Mouse (Mus musculus) MEL (cell line): ENCODE measurements around the gene Ran. TPM values are rescaled to one million over a fixed set of nuclear protein-coding genes. Genes with fewer than 3 reads are reported as not detected.

ENCODE experiments used
- DNase-seq: peaks from one replicate; pipeline ENCODE4 v3.0.0; 2011; ENCODE audit warnings: low read depth, low spot score
- H3K27ac ChIP-seq: 2 replicates; pipeline ENCODE4 v1.5.1; 2012; ENCODE audit warnings: low read depth, mild to moderate bottlenecking, control low read depth, low read length, moderate library complexity; ENCODE audit not compliant: control insufficient read depth
- H3K27me3 ChIP-seq, 2 experiments: fragments of 150-350 bp in 1 of 2; sonication (generic) in 1 of 2; 2 replicates each; pipeline ENCODE4 v1.6.1; 2012; ENCODE audit warnings: low read length in 2 of 2, mild to moderate bottlenecking in 2 of 2, improper control_type of control experiment in 1 of 2, moderate library complexity in 1 of 2; ENCODE audit not compliant: insufficient read depth in 2 of 2, control insufficient read depth in 1 of 2
- H3K36me3 ChIP-seq, 2 experiments: 2 replicates each; pipeline ENCODE4 v1.6.1; 2012 to 2014; ENCODE audit warnings: low read length in 2 of 2, improper control_type of control experiment in 1 of 2, inconsistent platforms in 1 of 2, mild to moderate bottlenecking in 1 of 2; ENCODE audit not compliant: insufficient read depth in 2 of 2, control insufficient read depth in 1 of 2
- H3K4me1 ChIP-seq, 2 experiments: fragments of 150-350 bp in 1 of 2; sonication (generic) in 1 of 2; 2 replicates each; pipeline ENCODE4 v1.6.1; 2012; ENCODE audit warnings: low read length in 2 of 2, improper control_type of control experiment in 1 of 2, mild to moderate bottlenecking in 1 of 2; ENCODE audit not compliant: insufficient read depth in 2 of 2, control insufficient read depth in 1 of 2
- H3K4me3 ChIP-seq, 2 experiments: fragments of 150-350 bp in 1 of 2; sonication (generic) in 1 of 2; 2 replicates each; pipeline ENCODE4 v1.5.1; 2012; ENCODE audit warnings: low read depth in 2 of 2, low read length in 2 of 2, mild to moderate bottlenecking in 2 of 2, moderate library complexity in 2 of 2, control low read depth in 1 of 2, improper control_type of control experiment in 1 of 2; ENCODE audit not compliant: control insufficient read depth in 1 of 2, insufficient read depth in 1 of 2
- H3K79me2 ChIP-seq: 2 replicates; pipeline ENCODE4 v1.6.1; 2012; ENCODE audit warnings: mild to moderate bottlenecking, low read length, moderate library complexity; ENCODE audit not compliant: control insufficient read depth, poor library complexity, insufficient read depth
- H3K9ac ChIP-seq: 2 replicates; pipeline ENCODE4 v1.6.1; 2012; ENCODE audit warnings: low read depth, mild to moderate bottlenecking, control low read depth, low read length, moderate library complexity; ENCODE audit not compliant: control insufficient read depth, poor library complexity, severe bottlenecking
- H3K9me3 ChIP-seq: fragments of 150-350 bp; sonication (generic); replicated peaks from 2 replicates; pipeline ENCODE4 v1.6.1; 2012; ENCODE audit warnings: mild to moderate bottlenecking, low read length, improper control_type of control experiment, moderate library complexity; ENCODE audit not compliant: insufficient read depth
- BHLHE40 ChIP-seq: IDR thresholded peaks from 2 replicates; pipeline ENCODE4 v1.6.1; 2012; ENCODE audit warnings: low read depth, mild to moderate bottlenecking, inconsistent platforms, low read length, improper control_type of control experiment, borderline replicate concordance
- CHD2 ChIP-seq: IDR thresholded peaks from 2 replicates; pipeline ENCODE4 v1.6.1; 2011; ENCODE audit warnings: low read length, improper control_type of control experiment
- CTCF ChIP-seq, 3 experiments: IDR thresholded peaks in 2 of 3; conservative IDR thresholded peaks in 1 of 3; 2 replicates each; pipeline ENCODE4 v1.5.1; 2011 to 2012; ENCODE audit warnings: low read length in 3 of 3, low read depth in 2 of 3, mild to moderate bottlenecking in 2 of 3, improper control_type of control experiment in 1 of 3, inconsistent platforms in 1 of 3, mixed read lengths in 1 of 3, moderate library complexity in 1 of 3; ENCODE audit not compliant: control insufficient read depth in 1 of 3, insufficient read depth in 1 of 3, poor library complexity in 1 of 3, severe bottlenecking in 1 of 3
- ETS1 ChIP-seq: IDR thresholded peaks from 2 replicates; pipeline ENCODE4 v1.6.1; 2012; ENCODE audit warnings: low read depth, mild to moderate bottlenecking, inconsistent platforms, low read length, improper control_type of control experiment, moderate library complexity
- GABPA ChIP-seq: IDR thresholded peaks from 2 replicates; pipeline ENCODE4 v1.6.1; 2012; ENCODE audit warnings: low read depth, mild to moderate bottlenecking, inconsistent platforms, low read length, improper control_type of control experiment, moderate library complexity
- HCFC1 ChIP-seq: IDR thresholded peaks from 2 replicates; pipeline ENCODE4 v1.6.1; 2012; ENCODE audit warnings: low read depth, mild to moderate bottlenecking, inconsistent platforms, low read length, improper control_type of control experiment, moderate library complexity
- MAX ChIP-seq: IDR thresholded peaks from 2 replicates; pipeline ENCODE4 v1.6.1; 2011; ENCODE audit warnings: low read length, improper control_type of control experiment
- MEF2A ChIP-seq: IDR thresholded peaks from 2 replicates; pipeline ENCODE4 v1.6.1; 2014; ENCODE audit warnings: low read depth, mild to moderate bottlenecking, inconsistent platforms, low read length, improper control_type of control experiment; ENCODE audit not compliant: poor library complexity, insufficient replicate concordance, severe bottlenecking; ENCODE audit errors: extremely low read depth
- MXI1 ChIP-seq: IDR thresholded peaks from 2 replicates; pipeline ENCODE4 v1.6.1; 2011; ENCODE audit warnings: mild to moderate bottlenecking, low read depth, low read length, improper control_type of control experiment
- MYC ChIP-seq: IDR thresholded peaks from 2 replicates; pipeline ENCODE4 v1.6.1; 2011; ENCODE audit warnings: low read depth, mild to moderate bottlenecking, low read length, improper control_type of control experiment, moderate library complexity
- NELFE ChIP-seq: IDR thresholded peaks from 2 replicates; pipeline ENCODE4 v1.6.1; 2011; ENCODE audit warnings: low read depth, low read length, improper control_type of control experiment
- POLR2A ChIP-seq, 2 experiments: IDR thresholded peaks; 2 replicates each; pipeline ENCODE4 v1.6.1; 2011 to 2012; ENCODE audit warnings: low read length in 2 of 2, mild to moderate bottlenecking in 2 of 2, control low read depth in 1 of 2, improper control_type of control experiment in 1 of 2, low read depth in 1 of 2, moderate library complexity in 1 of 2; ENCODE audit not compliant: control insufficient read depth in 1 of 2, insufficient read depth in 1 of 2, poor library complexity in 1 of 2
- POLR2AphosphoS2 ChIP-seq: IDR thresholded peaks from 2 replicates; pipeline ENCODE4 v1.6.1; 2011; ENCODE audit warnings: low read length, improper control_type of control experiment
- POLR2AphosphoS5 ChIP-seq: IDR thresholded peaks from 2 replicates; pipeline ENCODE4 v1.6.1; 2012; ENCODE audit warnings: low read depth, borderline replicate concordance, mild to moderate bottlenecking, inconsistent platforms, low read length, moderate library complexity, mixed read lengths
- RCOR1 ChIP-seq: IDR thresholded peaks from 2 replicates; pipeline ENCODE4 v1.6.1; 2012; ENCODE audit warnings: low read depth, mild to moderate bottlenecking, inconsistent platforms, low read length, improper control_type of control experiment
- SMC3 ChIP-seq: IDR thresholded peaks from 2 replicates; pipeline ENCODE4 v1.6.1; 2011; ENCODE audit warnings: low read depth, low read length, improper control_type of control experiment
- TAL1 ChIP-seq: IDR thresholded peaks from 2 replicates; pipeline ENCODE4 v1.6.1; 2012; ENCODE audit warnings: mild to moderate bottlenecking, inconsistent platforms, low read length, moderate library complexity, mixed read lengths
- TBP ChIP-seq: IDR thresholded peaks from 2 replicates; pipeline ENCODE4 v1.8.0; 2011; ENCODE audit warnings: low read depth, low read length, improper control_type of control experiment
- TCF12 ChIP-seq: IDR thresholded peaks from 2 replicates; pipeline ENCODE4 v1.6.1; 2014; ENCODE audit warnings: low read depth, mild to moderate bottlenecking, inconsistent platforms, low read length, improper control_type of control experiment, moderate library complexity
- USF1 ChIP-seq: IDR thresholded peaks from 2 replicates; pipeline ENCODE4 v1.6.1; 2014; ENCODE audit warnings: low read depth, mild to moderate bottlenecking, inconsistent platforms, low read length, improper control_type of control experiment, moderate library complexity
- ZC3H11A ChIP-seq: IDR thresholded peaks from 2 replicates; pipeline ENCODE4 v1.6.1; 2012; ENCODE audit warnings: low read depth, mild to moderate bottlenecking, inconsistent platforms, low read length, improper control_type of control experiment
- polyA plus RNA-seq, 2 experiments: library from polyadenylated mRNA; stranded (reverse) in 1 of 2; unstranded in 1 of 2; fragments of >175 nt in 1 of 2; fragments of >200 nt in 1 of 2; gene quantifications; 2 replicates each; pipeline versions ENCODE4 v1.2.1 to v1.2.4; 2012; ENCODE audit warnings: low replicate concordance in 2 of 2, low read depth in 1 of 2; ENCODE audit not compliant: insufficient read length in 2 of 2, insufficient read depth in 1 of 2, missing spikeins in 1 of 2
- total RNA-seq: library from RNA; depleted of rRNA; stranded (reverse); fragments of 300-350 nt; gene quantifications from 2 replicates; pipeline ENCODE4 v1.2.3, GENCODE M21; 2012

The Ran gene
- total and polyA plus RNA-seq, 3 experiments, result 91.6 to 2,479 (median 950) TPM

GRCm38 (mm10) chr5:129025048-129025447 is 5.2 kb downstream of the Ran start:
- H3K36me3 ChIP-seq, result peaks cover 7 to 13% of the 10 kb centered on the region in 2 experiments; a peak in 3 of 4 replicates
- no peak overlapping the region for H3K9ac ChIP-seq
- H3K4me3 ChIP-seq, result no peak overlapping the region
- no peaks in the 10 kb centered on the region for H3K9me3 ChIP-seq
- H3K79me2 ChIP-seq, result peaks cover 23% of the 10 kb centered on the region
- TF ChIP-seq MYC, result no peak
- TF ChIP-seq CTCF (IDR thresholded peaks at IDR 0.05 in 2 of 3, conservative IDR thresholded peaks at IDR 0.05 in 1 of 3; ENCODE audit: control insufficient read depth in 1 of 3, insufficient read depth in 1 of 3, low read depth in 2 of 3, low read length in 3 of 3, poor library complexity in 1 of 3, severe bottlenecking in 1 of 3), result peak; percentile 17 to 48 (median 25); a peak in 4 of 6 replicates
- TF ChIP-seq RCOR1, result no peak
- TF ChIP-seq SMC3, result peak; percentile 22; the same call in 1 of the 2 replicates
- TF ChIP-seq TBP, result 0 out of 2 replicates have a peak, but pooled peaks have one; percentile 37
- TF ChIP-seq POLR2AphosphoS2, result peak; percentile 90; the same call in 1 of the 2 replicates
- TF ChIP-seq POLR2A (IDR thresholded peaks at IDR 0.05; ENCODE audit: control insufficient read depth in 1 of 2, insufficient read depth in 1 of 2, low read depth in 1 of 2, low read length in 2 of 2, poor library complexity in 1 of 2), result peak in 1 of 2 experiments; percentile 68; a peak in 2 of 4 replicates
- DNase-seq, result peak; percentile 79
- H3K4me1 ChIP-seq, result no peaks in the 10 kb centered on the region; a peak in 1 of 4 replicates
- H3K27me3 ChIP-seq, result no peaks in the 10 kb centered on the region
- H3K27ac ChIP-seq, result 0 out of 2 replicates have a peak overlapping the region, but pooled peaks have one; percentile 0

GRCm38 (mm10) chr5:129025725-129026124 is 5.9 kb downstream of the Ran start:
- no peak overlapping the region for H3K4me3 ChIP-seq
- TF ChIP-seq POLR2AphosphoS2 (no peak; the same call in 1 of the 2 replicates), SMC3 (no peak), TAL1 (no peak), TCF12 (no peak), POLR2AphosphoS5 (no peak), POLR2A (IDR thresholded peaks at IDR 0.05; ENCODE audit: control insufficient read depth in 1 of 2, insufficient read depth in 1 of 2, low read depth in 1 of 2, low read length in 2 of 2, poor library complexity in 1 of 2) (no peak), USF1 (no peak), ETS1 (no peak), BHLHE40 (no peak), MXI1 (no peak), CHD2 (no peak), HCFC1 (no peak), ZC3H11A (no peak), MAX (no peak), MEF2A (no peak), NELFE (no peak), GABPA (no peak), RCOR1 (no peak)
- TF ChIP-seq, all 39 proteins: peak for 0
- H3K79me2 ChIP-seq, result peaks cover 17% of the 10 kb centered on the region
- H3K36me3 ChIP-seq, result peaks cover 7 to 13% of the 10 kb centered on the region in 2 experiments; a peak in 3 of 4 replicates
- H3K9me3 ChIP-seq, result no peaks in the 10 kb centered on the region
- no peaks in the 10 kb centered on the region for H3K27me3 ChIP-seq
- no peak overlapping the region for H3K27ac ChIP-seq
- DNase-seq, result peak; percentile 52
- H3K4me1 ChIP-seq, result no peaks in the 10 kb centered on the region; a peak in 1 of 4 replicates
- H3K9ac ChIP-seq, result no peak overlapping the region
